Mouse (Mus musculus): ENCODE results near the gene Alpi. TPM values are rescaled to one million over a fixed set of nuclear protein-coding genes. Genes with fewer than 3 reads are reported as not detected.
A peak's percentile ranks its signal among the peaks of the same experiment; 100 is the strongest.

The Alpi gene
- polyA plus RNA-seq (2015; fragmentation: Nextera tagmentation; extraction: Ambion mirVana): not detected in 2 replicates

GRCm38 (mm10) chr1:87101411-87101810 is at the start of gene Alpi:
TSS of gene Alpi (minus strand) at chr1:87101606.
- ATAC-seq: no peak
- no peaks in the 10 kb centered on the region for H3K27me3 ChIP-seq (replicated peaks; ENCODE audit: control insufficient read depth, insufficient read depth, low read length)
- 92% methylated on average over 1 of the region's 1 CpGs for WGBS
- no peak within 1 kb of the TSS for H3K27ac ChIP-seq (ENCODE audit: low read depth, low read length)
- H3K4me1 ChIP-seq (ENCODE audit: control insufficient read depth, insufficient read depth, low read depth, low read length): no peaks in the 10 kb centered on the region
- no peak within 1 kb of the TSS for H3K4me2 ChIP-seq (ENCODE audit: low read length)
- no peak within 1 kb of the TSS for H3K4me3 ChIP-seq (ENCODE audit: low read length)
- no peaks in the 10 kb centered on the region for H3K9me3 ChIP-seq (ENCODE audit: control insufficient read depth, low read length)
- H3K9ac ChIP-seq (ENCODE audit: low read depth, low read length): no peak within 1 kb of the TSS
- no peaks in the 10 kb centered on the region for H3K36me3 ChIP-seq (ENCODE audit: control insufficient read depth, insufficient read depth, low read length)

GRCm38 (mm10) chr1:87149422-87149821 is 48.0 kb upstream of the Alpi start:
- H3K9ac ChIP-seq (ENCODE audit: low read depth, low read length): no peak overlapping the region
- no peaks in the 10 kb centered on the region for H3K36me3 ChIP-seq (ENCODE audit: control insufficient read depth, insufficient read depth, low read length)
- ATAC-seq: no peak
- peaks cover 35% of the 10 kb centered on the region for H3K27me3 ChIP-seq (replicated peaks; ENCODE audit: control insufficient read depth, insufficient read depth, low read length)
- WGBS: 33% methylated on average over 13 of the region's 13 CpGs
- H3K9me3 ChIP-seq (ENCODE audit: control insufficient read depth, low read length): no peaks in the 10 kb centered on the region
- H3K4me3 ChIP-seq (ENCODE audit: low read length): no peak overlapping the region
- no peak overlapping the region for H3K27ac ChIP-seq (ENCODE audit: low read depth, low read length)
- no peak overlapping the region for H3K4me2 ChIP-seq (ENCODE audit: low read length)
- H3K4me1 ChIP-seq (ENCODE audit: control insufficient read depth, insufficient read depth, low read depth, low read length): peaks cover 7% of the 10 kb centered on the region; the same call in 1 of the 2 replicates

- peaks cover 7% of the 10 kb centered on the region for H3K4me1 ChIP-seq (ENCODE audit: control insufficient read depth, insufficient read depth, low read depth, low read length)
- H3K36me3 ChIP-seq (ENCODE audit: control insufficient read depth, insufficient read depth, low read length): no peaks in the 10 kb centered on the region
- no peaks in the 10 kb centered on the region for H3K27me3 ChIP-seq (replicated peaks; ENCODE audit: control insufficient read depth, insufficient read depth, low read length)
- H3K9me3 ChIP-seq (ENCODE audit: control insufficient read depth, low read length): no peaks in the 10 kb centered on the region
- ATAC-seq: peak; percentile 40
- H3K4me3 ChIP-seq (ENCODE audit: low read length): no peak overlapping the region
- 55% methylated on average over 10 of the region's 10 CpGs for WGBS
- H3K27ac ChIP-seq (ENCODE audit: low read depth, low read length): 0 out of 2 replicates have a peak overlapping the region, but pooled peaks have one; percentile 3
- H3K4me2 ChIP-seq (ENCODE audit: low read length): no peak overlapping the region; the same call in 1 of the 2 replicates
- no peak overlapping the region for H3K9ac ChIP-seq (ENCODE audit: low read depth, low read length)
Measured at GRCm38 (mm10) chr1:87143141-87143540, 41.7 kb upstream of the Alpi start.

- Histone ChIP-seq H3K4me3 (ENCODE audit: low read length) (no peak overlapping the region), H3K9ac (ENCODE audit: low read depth, low read length) (no peak overlapping the region), H3K4me1 (ENCODE audit: control insufficient read depth, insufficient read depth, low read depth, low read length) (peaks cover 7% of the 10 kb centered on the region), H3K27me3 (replicated peaks; ENCODE audit: control insufficient read depth, insufficient read depth, low read length) (no peaks in the 10 kb centered on the region), H3K36me3 (ENCODE audit: control insufficient read depth, insufficient read depth, low read length) (no peaks in the 10 kb centered on the region), H3K27ac (ENCODE audit: low read depth, low read length) (peak overlapping the region; percentile 32; the same call in 1 of the 2 replicates), H3K9me3 (ENCODE audit: control insufficient read depth, low read length) (no peaks in the 10 kb centered on the region), H3K4me2 (ENCODE audit: low read length) (no peak overlapping the region)
- peak; percentile 73 for ATAC-seq
- 28% methylated on average over 9 of the region's 9 CpGs for WGBS
Measured at GRCm38 (mm10) chr1:87142456-87142855, 41.0 kb upstream of the Alpi start.

GRCm38 (mm10) chr1:87141550-87141949 is 40.1 kb upstream of the Alpi start:
- no peak overlapping the region for H3K4me3 ChIP-seq (ENCODE audit: low read length)
- H3K27me3 ChIP-seq (replicated peaks; ENCODE audit: control insufficient read depth, insufficient read depth, low read length): no peaks in the 10 kb centered on the region
- peak; percentile 22; the same call in 1 of the 2 replicates for ATAC-seq
- 52% methylated on average over 4 of the region's 4 CpGs for WGBS
- H3K9me3 ChIP-seq (ENCODE audit: control insufficient read depth, low read length): no peaks in the 10 kb centered on the region
- no peak overlapping the region for H3K4me2 ChIP-seq (ENCODE audit: low read length)
- peaks cover 7% of the 10 kb centered on the region for H3K4me1 ChIP-seq (ENCODE audit: control insufficient read depth, insufficient read depth, low read depth, low read length)
- H3K9ac ChIP-seq (ENCODE audit: low read depth, low read length): no peak overlapping the region
- no peaks in the 10 kb centered on the region for H3K36me3 ChIP-seq (ENCODE audit: control insufficient read depth, insufficient read depth, low read length)
- no peak overlapping the region for H3K27ac ChIP-seq (ENCODE audit: low read depth, low read length)

- no peak overlapping the region for H3K4me3 ChIP-seq (ENCODE audit: low read length)
- no peak overlapping the region for H3K4me2 ChIP-seq (ENCODE audit: low read length)
- H3K27ac ChIP-seq (ENCODE audit: low read depth, low read length): no peak overlapping the region
- WGBS: 85% methylated on average over 4 of the region's 4 CpGs
- H3K9ac ChIP-seq (ENCODE audit: low read depth, low read length): no peak overlapping the region
- H3K4me1 ChIP-seq (ENCODE audit: control insufficient read depth, insufficient read depth, low read depth, low read length): peaks cover 2% of the 10 kb centered on the region; the same call in 1 of the 2 replicates
- no peaks in the 10 kb centered on the region for H3K9me3 ChIP-seq (ENCODE audit: control insufficient read depth, low read length)
- H3K27me3 ChIP-seq (replicated peaks; ENCODE audit: control insufficient read depth, insufficient read depth, low read length): peaks cover 9% of the 10 kb centered on the region
- ATAC-seq: no peak
- no peaks in the 10 kb centered on the region for H3K36me3 ChIP-seq (ENCODE audit: control insufficient read depth, insufficient read depth, low read length)
Measured at GRCm38 (mm10) chr1:87131803-87132202, 30.4 kb upstream of the Alpi start.

- peak; percentile 63 for ATAC-seq
- Histone ChIP-seq H3K27me3 (replicated peaks; ENCODE audit: control insufficient read depth, insufficient read depth, low read length) (peaks cover 12% of the 10 kb centered on the region), H3K27ac (ENCODE audit: low read depth, low read length) (no peak overlapping the region), H3K9me3 (ENCODE audit: control insufficient read depth, low read length) (no peaks in the 10 kb centered on the region), H3K4me1 (ENCODE audit: control insufficient read depth, insufficient read depth, low read depth, low read length) (peaks cover 2% of the 10 kb centered on the region; the same call in 1 of the 2 replicates), H3K9ac (ENCODE audit: low read depth, low read length) (peak overlapping the region; percentile 18; the same call in 1 of the 2 replicates), H3K36me3 (ENCODE audit: control insufficient read depth, insufficient read depth, low read length) (no peaks in the 10 kb centered on the region), H3K4me3 (ENCODE audit: low read length) (peak overlapping the region; percentile 33), H3K4me2 (ENCODE audit: low read length) (peak overlapping the region; percentile 52)
- 8% methylated on average over 31 of the region's 43 CpGs for WGBS
Measured at GRCm38 (mm10) chr1:87127206-87128030, 26.0 kb upstream of the Alpi start.

- WGBS: 75% methylated on average over 6 of the region's 6 CpGs
Measured at GRCm38 (mm10) chr1:87124673-87125072, 23.3 kb upstream of the Alpi start, which contains the start of gene Akp3. TSS of gene Akp3 (plus strand) at chr1:87124973.

GRCm38 (mm10) chr1:87114784-87115183 is 13.4 kb upstream of the Alpi start:
- H3K36me3 ChIP-seq (ENCODE audit: control insufficient read depth, insufficient read depth, low read length): no peaks in the 10 kb centered on the region
- no peak overlapping the region for H3K4me2 ChIP-seq (ENCODE audit: low read length)
- H3K27ac ChIP-seq (ENCODE audit: low read depth, low read length): no peak overlapping the region
- no peaks in the 10 kb centered on the region for H3K4me1 ChIP-seq (ENCODE audit: control insufficient read depth, insufficient read depth, low read depth, low read length)
- no peak overlapping the region for H3K9ac ChIP-seq (ENCODE audit: low read depth, low read length)
- no peak overlapping the region for H3K4me3 ChIP-seq (ENCODE audit: low read length)
- H3K27me3 ChIP-seq (replicated peaks; ENCODE audit: control insufficient read depth, insufficient read depth, low read length): no peaks in the 10 kb centered on the region
- WGBS: 86% methylated on average over 1 of the region's 1 CpGs
- H3K9me3 ChIP-seq (ENCODE audit: control insufficient read depth, low read length): no peaks in the 10 kb centered on the region
- ATAC-seq: no peak

More at GRCm38 (mm10) chr1:87124673-87125072, 23.3 kb upstream of the Alpi start, which contains the start of gene Akp3:
- no peak for ATAC-seq
- Histone ChIP-seq H3K9ac (ENCODE audit: low read depth, low read length) (no peak within 1 kb of the TSS), H3K27ac (ENCODE audit: low read depth, low read length) (no peak within 1 kb of the TSS), H3K27me3 (replicated peaks; ENCODE audit: control insufficient read depth, insufficient read depth, low read length) (peaks cover 12% of the 10 kb centered on the region), H3K4me3 (ENCODE audit: low read length) (no peak within 1 kb of the TSS), H3K9me3 (ENCODE audit: control insufficient read depth, low read length) (no peaks in the 10 kb centered on the region), H3K4me2 (ENCODE audit: low read length) (no peak within 1 kb of the TSS), H3K4me1 (ENCODE audit: control insufficient read depth, insufficient read depth, low read depth, low read length) (peaks cover 2% of the 10 kb centered on the region; the same call in 1 of the 2 replicates), H3K36me3 (ENCODE audit: control insufficient read depth, insufficient read depth, low read length) (no peaks in the 10 kb centered on the region)

All from hindbrain, embryonic 16.5 days (tissue).